Mouse (Mus musculus) thymus, adult 2 months (tissue): Measurements from ENCODE around the gene Nlgn1. TPM values are rescaled to one million over a fixed set of nuclear protein-coding genes. Genes with fewer than 3 reads are reported as not detected.

Source experiments
- DNase-seq: peaks from one replicate; pipeline ENCODE4 v3.0.0; 2021
- H3K27ac ChIP-seq: fragments of 200-500 bp; 2 replicates; pipeline ENCODE4 v1.5.1; 2012; ENCODE audit warnings: low read length, control low read depth; ENCODE audit not compliant: control insufficient read depth, insufficient read depth
- H3K27me3 ChIP-seq: fragments of 200-500 bp; 2 replicates; pipeline ENCODE4 v1.6.1; 2012; ENCODE audit warnings: mild to moderate bottlenecking, low read length, moderate library complexity, mixed read lengths; ENCODE audit not compliant: control insufficient read depth, insufficient read depth
- H3K36me3 ChIP-seq: fragments of 200-500 bp; 2 replicates; pipeline ENCODE4 v1.6.1; 2012; ENCODE audit warnings: mild to moderate bottlenecking, low read length, moderate library complexity; ENCODE audit not compliant: control insufficient read depth, insufficient read depth
- H3K4me1 ChIP-seq: fragments of 200-500 bp; replicated peaks from 2 replicates; pipeline ENCODE4 v1.6.1; 2012; ENCODE audit warnings: low read length; ENCODE audit not compliant: control insufficient read depth, insufficient read depth
- H3K4me3 ChIP-seq: fragments of 200-500 bp; 2 replicates; pipeline ENCODE4 v1.5.1; 2012; ENCODE audit warnings: mild to moderate bottlenecking, low read length, control low read depth, moderate library complexity; ENCODE audit not compliant: control insufficient read depth, insufficient read depth
- CTCF ChIP-seq: fragments of 200-500 bp; IDR thresholded peaks from 2 replicates; pipeline ENCODE4 v1.5.1; 2012; ENCODE audit warnings: mild to moderate bottlenecking, control low read depth, low read length, moderate library complexity, borderline replicate concordance; ENCODE audit not compliant: control insufficient read depth, poor library complexity, insufficient read depth; ENCODE audit errors: extremely low read depth
- POLR2A ChIP-seq: fragments of 200-500 bp; IDR thresholded peaks from 2 replicates; pipeline ENCODE4 v1.6.1; 2012; ENCODE audit warnings: mild to moderate bottlenecking, low read length, control low read depth, moderate library complexity; ENCODE audit not compliant: control insufficient read depth, poor library complexity, insufficient read depth; ENCODE audit errors: extremely low read depth
- WGBS: fragments of 180-500 bp; shearing (Covaris S2); methylation state at CpG from one replicate; pipeline ENCODE4 v1.1.7; 2018; 5-methylcytosine and 5-hydroxymethylcytosine counted together
- polyA plus RNA-seq: library from polyadenylated mRNA; depleted of rRNA; stranded (reverse); fragments of >200 nt; gene quantifications from 2 replicates; pipeline ENCODE4 v1.2.3, GENCODE M21; 2012

Gene Nlgn1
- polyA plus RNA-seq, 1 experiment = 0.96 TPM

- no peak overlapping the region for H3K4me3 ChIP-seq
- H3K27ac ChIP-seq = no peak overlapping the region
- H3K27me3 ChIP-seq = no peaks in the 10 kb centered on the region
- H3K4me1 ChIP-seq = no peaks in the 10 kb centered on the region
- no peaks in the 10 kb centered on the region for H3K36me3 ChIP-seq
- no peak for DNase-seq
- TF ChIP-seq POLR2A (no peak), CTCF (no peak)
- 56% methylated on average over 6 of the region's 6 CpGs for WGBS
Measured at GRCm38 (mm10) chr3:26151351-26152020, 180.8 kb downstream of the Nlgn1 start.

DNA sequence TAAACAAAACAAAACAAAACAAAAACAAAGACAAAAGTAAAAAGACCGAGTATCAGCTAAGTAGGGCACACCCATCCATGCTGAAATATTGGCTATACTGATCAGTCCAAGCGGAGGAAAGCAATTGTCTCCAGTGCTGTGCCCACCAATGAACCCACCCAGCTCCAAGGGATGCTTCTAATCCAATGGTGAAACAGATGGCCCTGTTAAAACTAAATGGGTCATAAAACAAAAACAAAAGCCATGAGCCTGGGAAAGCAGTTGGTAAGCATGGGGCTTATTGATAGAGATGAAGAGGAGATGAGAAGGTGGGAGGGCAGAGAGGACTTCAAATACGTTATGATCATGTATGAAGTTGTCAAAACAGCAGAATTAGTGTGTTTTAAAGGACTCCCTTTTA lies 186.1 kb downstream of the Nlgn1 start:
- WGBS = 72% methylated on average over 3 of the region's 3 CpGs
- no peak for TF ChIP-seq CTCF
- no peak for TF ChIP-seq POLR2A
- Histone ChIP-seq H3K4me1 (no peaks in the 10 kb centered on the region), H3K36me3 (no peaks in the 10 kb centered on the region), H3K27ac (no peak overlapping the region), H3K27me3 (no peaks in the 10 kb centered on the region), H3K4me3 (no peak overlapping the region)
- no peak for DNase-seq

DNA sequence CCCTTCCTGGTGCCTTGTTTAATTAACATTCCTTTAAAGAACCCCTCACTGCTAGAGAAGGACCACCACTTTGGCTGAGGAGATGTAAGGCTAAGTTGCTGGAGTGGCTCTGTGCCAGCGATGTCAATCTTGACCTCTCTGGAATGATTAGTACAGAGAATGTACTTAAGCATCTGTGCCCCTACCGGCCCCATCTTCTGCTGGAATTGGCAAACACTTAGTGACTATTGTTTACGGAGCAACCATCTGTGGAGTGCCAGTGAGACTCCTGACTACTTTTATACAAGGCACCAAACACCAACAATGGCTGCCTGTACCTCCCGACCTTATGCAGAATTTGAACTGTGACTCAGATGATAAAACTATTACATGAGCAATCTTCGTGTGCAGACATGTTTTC lies 186.8 kb downstream of the Nlgn1 start:
- no peak overlapping the region for H3K27ac ChIP-seq
- no peaks in the 10 kb centered on the region for H3K4me1 ChIP-seq
- H3K36me3 ChIP-seq = no peaks in the 10 kb centered on the region
- no peak for DNase-seq
- TF ChIP-seq CTCF = no peak
- no peak for TF ChIP-seq POLR2A
- WGBS = 83% methylated on average over 5 of the region's 5 CpGs
- H3K27me3 ChIP-seq = no peaks in the 10 kb centered on the region
- no peak overlapping the region for H3K4me3 ChIP-seq

DNA sequence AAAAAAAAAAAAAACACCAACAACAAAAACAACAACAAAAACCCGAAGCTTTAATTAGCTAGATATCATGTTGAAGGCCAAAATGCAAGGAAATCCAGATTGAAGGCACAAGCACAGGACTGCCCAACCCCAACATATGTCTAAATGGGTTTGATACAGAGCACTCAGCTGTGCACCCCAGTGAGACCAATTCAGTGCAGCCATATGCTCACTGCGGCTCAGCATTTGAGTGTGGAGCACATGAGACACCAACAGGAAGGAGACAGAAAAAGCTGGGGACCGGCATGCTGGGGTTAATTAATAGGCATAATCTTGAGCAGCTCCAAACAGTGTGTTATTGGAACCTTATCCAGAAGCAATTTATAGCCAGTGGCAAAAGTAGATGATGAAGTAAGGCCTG lies 190.7 kb downstream of the Nlgn1 start:
- no peak for TF ChIP-seq CTCF
- TF ChIP-seq POLR2A = no peak
- WGBS = 93% methylated on average over 3 of the region's 3 CpGs
- Histone ChIP-seq H3K4me3 (no peak overlapping the region), H3K27ac (no peak overlapping the region), H3K36me3 (no peaks in the 10 kb centered on the region), H3K4me1 (no peaks in the 10 kb centered on the region), H3K27me3 (no peaks in the 10 kb centered on the region)
- DNase-seq = no peak

DNA sequence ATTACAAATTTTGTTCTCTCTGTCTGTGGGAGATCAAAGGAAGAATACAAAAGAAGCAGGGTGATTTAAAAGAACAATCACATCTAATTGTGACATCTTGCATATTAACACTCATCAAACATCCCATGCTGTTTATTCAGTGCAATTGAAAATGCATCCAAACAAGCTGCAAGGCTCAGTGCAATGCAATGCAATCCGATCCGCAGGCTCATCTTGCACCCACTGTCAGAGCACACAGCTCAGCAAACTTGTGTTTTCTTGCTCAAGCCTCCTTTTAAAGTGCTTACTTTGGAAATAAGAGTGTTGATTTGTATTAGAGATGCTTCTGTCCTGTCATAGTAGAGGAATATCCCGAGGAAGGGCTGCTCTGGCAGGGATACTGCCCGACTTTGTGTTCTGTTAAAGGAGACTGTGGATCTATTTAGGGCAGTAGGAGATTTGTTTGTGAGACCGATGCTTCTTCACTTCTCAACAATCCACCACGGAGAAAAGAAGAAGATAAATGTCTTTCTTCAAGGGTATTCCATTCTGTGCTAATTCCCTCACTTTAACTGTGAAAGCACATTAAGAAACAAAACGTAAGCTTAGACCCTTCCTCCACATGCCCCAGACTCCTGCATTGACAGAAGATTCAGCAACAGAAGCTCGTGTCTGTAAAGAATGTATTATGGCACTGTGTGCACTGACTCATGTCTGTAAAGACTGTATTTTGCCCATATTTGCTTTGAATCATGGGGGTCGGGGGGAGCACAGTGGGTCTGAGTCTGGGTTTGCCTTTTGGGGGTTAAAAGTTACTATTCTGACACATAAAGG lies 197.2 kb downstream of the Nlgn1 start:
- WGBS = 62% methylated on average over 9 of the region's 9 CpGs
- Histone ChIP-seq H3K4me3 (no peak overlapping the region), H3K36me3 (no peaks in the 10 kb centered on the region), H3K27me3 (no peaks in the 10 kb centered on the region), H3K27ac (no peak overlapping the region), H3K4me1 (no peaks in the 10 kb centered on the region)
- no peak for DNase-seq
- no peak for TF ChIP-seq POLR2A
- no peak for TF ChIP-seq CTCF

- no peak overlapping the region for H3K27ac ChIP-seq
- TF ChIP-seq POLR2A (no peak), CTCF (no peak)
- H3K27me3 ChIP-seq = no peaks in the 10 kb centered on the region
- H3K4me1 ChIP-seq = no peaks in the 10 kb centered on the region
- WGBS = 93% methylated on average over 2 of the region's 2 CpGs
- H3K4me3 ChIP-seq = no peak overlapping the region
- no peak for DNase-seq
- no peaks in the 10 kb centered on the region for H3K36me3 ChIP-seq
Measured at GRCm38 (mm10) chr3:26130919-26131318, 201.3 kb downstream of the Nlgn1 start.
